Mouse (Mus musculus): ENCODE measurements at regions not wholly inside any gene's neighbourhood (a gene's known extent, or its start where the extent isn't known, plus 50 kb on each side); places are given as distances from the start of the nearest gene placed in this dataset.

DNA sequence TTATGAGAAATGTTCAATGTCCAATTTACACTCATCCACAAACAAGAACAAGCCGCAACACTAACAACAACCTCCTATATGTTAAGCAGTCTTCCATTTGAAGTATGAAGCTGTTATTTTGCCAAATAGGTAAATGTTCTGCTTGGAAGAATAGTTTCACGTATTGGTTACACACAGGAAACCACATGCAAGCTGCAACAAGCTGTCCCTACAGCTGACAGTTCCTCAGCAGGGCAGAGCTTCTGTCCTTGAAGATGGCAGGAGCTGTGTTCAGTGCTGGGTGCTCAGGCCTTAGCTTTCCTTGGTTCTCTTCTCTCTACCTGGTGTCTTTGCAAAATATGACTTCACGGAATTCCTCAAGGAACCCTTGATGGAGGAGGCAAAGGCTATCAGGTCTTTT is 294.1 kb upstream of the Rnaseh2b start:
- DNase-seq (ENCODE audit: low spot score) = no peak

DNA sequence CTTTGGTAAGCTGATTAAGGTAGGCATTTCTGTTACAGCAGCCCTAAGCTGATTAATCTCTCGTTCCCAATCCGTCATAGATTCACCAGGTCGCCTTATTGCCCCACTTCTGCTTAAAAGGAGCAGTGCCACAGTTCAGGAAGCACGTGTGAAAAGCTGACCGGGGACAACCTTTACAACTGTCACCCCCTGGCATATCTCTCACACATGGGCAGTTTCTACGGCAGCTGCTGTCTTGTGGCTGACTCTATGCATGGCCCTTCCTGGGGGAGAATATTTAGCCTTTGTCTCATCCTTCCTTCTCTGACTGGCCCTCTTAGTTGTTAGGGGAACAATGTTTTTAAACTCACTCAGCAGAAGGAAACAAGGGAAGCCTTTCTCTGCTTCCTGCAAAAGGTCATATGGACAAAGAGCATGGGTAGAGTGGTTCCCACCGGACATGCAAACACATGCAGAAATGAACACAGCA is 290.9 kb upstream of the Rnaseh2b start:
- no peak for DNase-seq (ENCODE audit: low spot score)

DNA sequence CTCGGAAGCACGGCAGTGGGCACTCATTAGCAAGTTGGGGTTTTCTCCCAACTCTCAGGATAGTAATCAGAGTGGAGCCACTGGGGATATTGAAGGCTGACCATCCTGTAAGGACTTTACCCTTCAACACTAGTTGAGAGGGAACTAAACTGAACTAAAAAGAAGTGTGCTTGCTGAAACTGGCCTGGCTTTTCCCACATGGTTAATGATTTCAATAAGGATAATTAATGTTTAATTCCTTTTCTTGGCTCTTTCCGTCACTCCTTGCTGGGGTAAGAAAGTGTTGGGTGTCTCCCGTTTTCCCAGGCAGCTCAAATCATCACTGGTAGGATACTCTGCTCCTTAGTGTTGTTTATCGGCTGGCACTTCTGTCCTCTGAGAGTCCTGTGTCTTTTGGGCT is 290.3 kb upstream of the Rnaseh2b start:
- no peak for DNase-seq (ENCODE audit: low spot score)

DNA sequence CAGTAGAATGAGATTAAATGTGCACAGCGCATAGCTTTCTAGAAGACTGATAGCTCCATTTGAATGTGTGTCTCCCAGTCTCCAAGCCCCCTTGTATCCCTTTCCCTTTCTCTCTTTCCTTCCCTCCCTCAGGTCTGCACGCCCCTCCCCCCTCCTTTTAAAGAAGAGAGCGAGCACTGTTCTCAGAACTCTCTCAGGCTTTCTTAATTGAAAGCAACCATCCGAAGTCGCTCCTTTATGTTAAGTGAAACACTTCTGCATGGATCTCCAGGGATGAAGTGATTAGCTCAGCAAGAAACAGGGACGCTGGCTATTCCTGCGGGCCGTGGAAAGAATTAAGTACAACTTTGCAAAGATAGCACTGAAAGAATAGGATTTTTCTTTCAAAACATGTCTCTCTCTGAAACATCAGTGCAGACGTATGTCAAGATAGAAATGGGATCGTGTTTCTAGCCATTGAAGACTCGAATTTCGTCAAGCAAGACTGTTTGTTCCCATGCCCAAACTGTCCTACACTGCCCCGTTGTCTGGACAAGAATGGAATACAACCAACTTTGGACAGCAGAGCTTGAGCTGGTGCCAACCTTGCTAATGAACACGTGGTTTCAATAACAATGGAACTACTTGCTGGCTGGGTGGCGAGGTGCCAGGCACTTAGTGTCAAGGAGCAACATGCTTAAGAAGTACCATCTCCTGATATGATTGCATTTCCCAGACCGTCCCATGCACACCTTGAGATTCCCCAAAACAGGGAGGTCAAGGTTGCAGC is 289.2 kb upstream of the Rnaseh2b start:
- no peak for DNase-seq (ENCODE audit: low spot score)

DNA sequence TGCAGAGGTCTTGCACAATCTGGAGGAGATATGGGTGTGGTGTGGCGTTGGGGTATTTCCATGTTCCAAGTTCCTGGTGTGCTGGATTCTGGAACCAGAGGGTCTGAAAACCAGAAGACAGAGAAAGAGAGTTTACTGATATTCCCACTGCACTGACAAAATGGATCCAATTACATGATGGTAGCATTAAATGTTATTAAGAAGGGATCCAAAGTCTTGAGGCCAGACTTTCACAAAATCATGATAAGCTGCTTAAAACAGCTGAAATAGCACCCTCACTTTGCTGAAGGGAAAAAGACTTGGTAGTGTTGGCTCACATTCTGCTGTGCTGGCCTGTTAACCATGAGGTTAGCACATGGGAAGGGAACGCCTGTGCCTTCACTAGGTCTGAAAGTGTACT is 288.6 kb upstream of the Rnaseh2b start:
- no peak for DNase-seq (ENCODE audit: low spot score)

DNA sequence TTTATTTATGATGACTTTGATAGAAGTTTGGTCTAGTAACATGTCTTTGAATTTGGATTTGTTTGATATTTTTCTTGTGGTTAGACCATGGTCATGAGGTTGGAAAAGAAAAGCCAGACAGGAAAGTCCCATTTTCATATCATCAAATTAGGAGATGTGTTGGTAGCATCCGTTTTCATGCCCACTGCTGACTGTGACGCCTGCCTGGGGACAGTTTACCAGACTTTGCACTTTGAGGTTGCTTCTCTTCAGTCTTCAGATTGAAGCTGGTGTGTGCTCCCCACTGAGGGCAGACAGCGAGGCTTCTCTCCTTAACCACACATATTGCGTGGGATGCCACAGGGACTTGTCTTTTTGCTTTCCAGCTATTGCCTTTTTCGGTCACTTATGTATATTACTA is 283.7 kb upstream of the Rnaseh2b start:
- DNase-seq (ENCODE audit: low spot score) = no peak

DNA sequence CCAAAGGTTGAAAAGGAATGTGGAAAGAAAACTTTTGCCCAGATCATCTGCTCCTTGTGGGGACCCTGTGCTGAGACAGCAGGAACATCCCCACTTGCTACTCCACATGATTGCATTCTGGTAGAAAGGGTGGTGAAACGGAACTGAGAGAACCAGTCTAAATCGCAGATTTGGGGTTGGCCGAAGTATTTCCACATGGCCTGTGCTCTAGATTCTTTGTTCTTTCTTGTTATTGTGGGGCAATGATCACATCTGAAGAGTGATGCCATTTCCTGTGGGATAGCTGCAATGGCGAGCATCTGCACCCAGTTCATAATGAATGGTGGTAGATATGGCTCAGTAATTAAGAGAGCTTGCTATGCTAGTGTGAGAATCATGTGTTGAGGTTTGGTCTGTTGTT is 273.6 kb upstream of the Rnaseh2b start:
- DNase-seq (ENCODE audit: low spot score) = no peak

DNA sequence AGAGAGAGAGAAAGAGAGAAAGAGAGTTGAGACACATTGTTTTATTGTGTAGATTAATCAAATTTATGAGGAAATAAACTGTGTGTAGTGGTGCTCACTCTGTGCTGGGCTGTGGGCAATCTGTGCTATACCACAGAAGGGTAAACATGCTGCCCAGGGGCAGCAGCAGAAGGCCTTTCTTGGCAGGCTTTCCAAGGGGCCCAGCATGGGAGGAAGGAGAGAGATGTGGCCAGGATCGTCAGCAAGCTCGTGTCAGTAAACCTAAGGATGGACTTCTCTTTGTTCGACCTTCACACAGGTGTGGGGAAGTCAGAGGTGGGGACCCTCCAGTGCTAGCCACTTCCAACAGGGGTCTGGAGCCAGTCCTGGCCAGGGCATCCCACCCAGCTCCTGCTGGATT is 271.4 kb upstream of the Rnaseh2b start:
- DNase-seq (ENCODE audit: low spot score) = no peak

DNA sequence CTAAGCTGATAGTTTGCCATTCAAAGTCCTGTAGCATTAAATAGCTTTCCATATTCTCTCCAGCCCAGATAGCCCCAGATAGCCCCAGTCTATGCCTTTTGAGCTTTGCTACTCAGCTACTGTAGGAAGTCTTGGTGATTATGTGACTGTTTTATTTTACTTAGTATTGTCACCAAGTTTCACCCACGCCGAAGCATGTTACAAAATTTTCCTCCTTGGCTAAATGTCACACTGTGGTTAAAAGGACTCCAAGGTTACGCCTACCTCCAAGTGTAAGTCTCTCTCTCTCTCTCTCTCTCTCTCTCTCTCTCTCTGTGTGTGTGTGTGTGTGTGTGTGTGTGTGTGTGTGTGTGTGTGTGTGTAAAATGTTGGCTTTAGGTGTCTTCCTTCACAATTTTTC is 270.2 kb upstream of the Rnaseh2b start:
- no peak for DNase-seq (ENCODE audit: low spot score)

DNA sequence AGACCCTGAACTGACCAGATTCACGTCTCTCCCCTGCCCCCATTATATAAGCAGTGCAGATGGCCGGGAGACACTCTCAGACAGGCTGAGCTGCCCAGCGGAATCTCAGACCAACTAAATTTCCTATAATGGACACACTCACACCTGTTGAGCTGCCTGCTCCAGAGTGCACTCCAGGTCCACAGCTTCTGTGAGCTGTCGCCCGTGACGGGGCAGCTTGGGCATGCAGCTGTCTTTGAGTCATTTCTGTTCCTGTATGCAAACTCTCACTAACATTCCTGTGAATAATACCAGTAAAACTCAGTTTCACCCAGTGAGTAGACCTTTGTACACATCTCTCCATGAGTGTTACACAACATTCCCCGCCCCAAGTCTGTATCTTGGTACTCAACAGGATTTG is 269.4 kb upstream of the Rnaseh2b start:
- DNase-seq (ENCODE audit: low spot score) = no peak

DNA sequence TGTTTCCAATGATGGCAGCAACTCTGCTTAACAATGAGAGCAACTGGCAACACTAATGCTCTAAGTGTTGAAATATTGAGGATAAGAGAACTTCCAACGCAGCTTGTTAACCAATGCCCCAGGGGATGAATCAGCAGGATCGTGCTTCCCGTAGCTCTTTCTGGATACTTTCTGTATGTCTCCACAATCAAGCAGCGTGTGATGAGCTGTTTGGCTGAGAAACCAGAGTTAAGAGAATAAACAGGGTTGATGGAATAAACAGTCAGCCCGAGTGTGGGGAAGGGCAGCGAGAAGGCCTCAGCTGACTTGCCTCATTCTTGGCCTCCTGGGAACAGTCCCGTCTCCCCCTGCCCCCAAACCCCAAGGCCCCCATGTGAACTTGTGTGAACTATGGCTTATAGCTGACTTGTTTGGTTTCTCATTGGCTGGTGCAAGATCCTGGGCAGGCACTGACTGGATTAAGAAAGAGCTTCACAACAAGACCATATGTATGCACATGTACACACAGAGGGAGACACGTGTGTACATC is 264.6 kb upstream of the Rnaseh2b start:
- DNase-seq (ENCODE audit: low spot score) = no peak

DNA sequence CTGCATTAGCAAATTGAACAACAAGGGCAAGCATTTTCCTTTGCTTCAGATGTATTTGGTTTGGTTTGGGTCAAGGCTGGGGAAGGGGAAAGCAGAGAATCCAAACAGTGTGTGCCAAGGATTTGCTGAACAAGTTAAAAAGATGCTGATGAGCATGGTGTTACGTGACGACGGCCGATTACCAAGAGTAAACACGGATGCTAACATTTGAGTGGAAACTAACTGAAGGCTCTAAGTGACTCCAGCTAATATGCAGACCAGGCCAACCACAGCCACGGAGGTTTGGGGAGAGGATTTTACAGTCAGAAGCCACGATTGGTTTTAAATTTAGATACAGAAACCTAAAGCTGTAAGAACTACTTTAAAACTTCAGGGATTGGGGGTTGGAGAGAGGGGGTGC is 262.3 kb upstream of the Rnaseh2b start:
- no peak for DNase-seq (ENCODE audit: low spot score)

DNA sequence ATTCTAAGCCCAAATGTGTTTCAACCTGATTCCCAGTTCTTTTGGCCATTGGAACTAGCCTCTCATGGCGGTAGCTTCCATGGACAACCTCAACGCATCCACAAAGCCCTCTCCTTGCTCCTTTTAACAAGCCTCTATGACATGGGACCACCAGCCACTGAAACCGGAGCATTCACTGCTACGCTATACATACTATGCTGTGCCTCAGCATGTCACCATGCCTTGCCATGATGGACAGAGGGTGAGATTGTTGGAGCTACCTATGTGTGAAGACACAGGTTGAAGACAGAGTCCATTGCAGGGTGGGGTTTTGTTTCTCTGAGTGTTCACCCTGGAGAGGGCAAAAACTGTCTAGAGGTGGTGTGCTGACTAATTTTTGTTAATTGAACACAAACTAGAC is 258.7 kb upstream of the Rnaseh2b start:
- DNase-seq (ENCODE audit: low spot score) = no peak

DNA sequence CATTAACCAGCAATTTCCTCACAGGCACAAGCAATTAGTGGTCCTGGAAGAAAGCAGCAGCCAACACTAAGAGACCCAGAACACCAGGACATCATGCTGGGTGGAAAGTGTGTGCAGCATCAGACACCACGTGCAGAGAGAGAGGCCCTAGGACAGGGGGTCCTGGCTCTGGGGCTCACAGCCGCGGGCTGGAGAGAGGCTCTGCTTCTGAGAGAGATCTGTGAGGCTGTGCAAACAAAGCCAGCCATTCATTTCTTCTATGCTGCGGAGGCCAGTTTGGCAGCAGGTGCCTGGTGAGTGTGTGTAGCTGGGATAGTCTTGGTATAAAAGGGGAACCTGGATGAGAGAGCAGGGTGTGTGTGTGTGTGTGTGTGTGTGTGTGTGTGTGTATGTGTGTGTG is 257.7 kb upstream of the Rnaseh2b start:
- no peak for DNase-seq (ENCODE audit: low spot score)

DNA sequence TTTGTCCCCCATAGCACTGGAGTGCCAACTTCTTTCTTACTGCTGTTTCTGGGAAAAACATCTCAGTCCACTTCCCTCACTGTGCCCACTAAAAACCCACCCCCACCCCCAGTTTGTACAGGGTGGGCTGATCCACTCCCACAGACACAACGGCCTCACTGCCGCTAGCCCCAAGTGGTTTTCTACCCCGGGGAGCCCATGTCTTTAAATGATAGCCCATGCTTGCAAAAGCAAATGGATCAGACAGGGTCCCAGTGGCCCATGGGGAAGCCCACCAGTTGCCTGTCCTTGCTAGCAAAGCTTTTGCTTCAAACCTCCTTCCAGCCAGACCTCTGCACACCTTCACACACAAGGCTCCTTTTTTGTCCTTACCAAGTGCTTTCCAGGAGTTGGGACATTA is 257.0 kb upstream of the Rnaseh2b start:
- DNase-seq (ENCODE audit: low spot score) = no peak

DNA sequence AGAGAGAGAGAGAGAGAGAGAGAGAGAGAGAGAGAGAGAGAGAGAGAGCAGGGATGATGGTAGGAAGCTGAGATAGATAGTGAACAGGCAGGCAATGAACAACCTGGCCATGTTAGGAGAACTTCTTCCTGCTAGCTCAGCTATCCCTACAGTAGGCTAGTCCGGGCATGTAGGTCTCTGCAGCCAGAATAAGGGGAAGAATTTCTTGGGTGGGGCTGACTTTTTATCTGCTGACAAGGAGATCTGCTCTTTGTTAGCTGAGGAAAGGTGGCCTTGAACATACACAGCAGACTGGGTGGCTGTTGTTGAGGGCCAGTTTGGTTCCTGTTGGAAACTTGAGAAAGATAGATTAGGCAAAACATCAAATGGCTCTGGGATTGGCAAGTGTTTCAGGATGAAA is 254.9 kb upstream of the Rnaseh2b start:
- no peak for DNase-seq (ENCODE audit: low spot score)

DNA sequence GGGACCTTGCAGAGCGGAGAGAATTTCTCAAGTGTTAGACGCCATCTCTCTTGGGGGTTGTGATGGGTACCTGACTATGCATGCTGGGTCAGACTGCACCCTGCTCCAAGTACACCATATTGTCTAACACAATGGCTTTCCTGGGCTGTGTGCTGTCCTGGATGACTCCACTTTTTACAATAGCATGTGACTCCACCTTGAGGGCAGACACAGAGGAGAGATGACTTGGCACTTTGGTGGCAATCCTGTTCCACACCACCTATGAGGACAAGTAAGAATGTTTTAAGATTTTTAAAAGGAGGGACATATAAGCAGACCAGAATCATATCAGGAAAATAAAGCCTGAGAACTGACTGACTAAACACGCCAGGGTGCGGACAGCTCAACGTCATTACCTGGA is 254.5 kb upstream of the Rnaseh2b start:
- DNase-seq (ENCODE audit: low spot score) = no peak

DNA sequence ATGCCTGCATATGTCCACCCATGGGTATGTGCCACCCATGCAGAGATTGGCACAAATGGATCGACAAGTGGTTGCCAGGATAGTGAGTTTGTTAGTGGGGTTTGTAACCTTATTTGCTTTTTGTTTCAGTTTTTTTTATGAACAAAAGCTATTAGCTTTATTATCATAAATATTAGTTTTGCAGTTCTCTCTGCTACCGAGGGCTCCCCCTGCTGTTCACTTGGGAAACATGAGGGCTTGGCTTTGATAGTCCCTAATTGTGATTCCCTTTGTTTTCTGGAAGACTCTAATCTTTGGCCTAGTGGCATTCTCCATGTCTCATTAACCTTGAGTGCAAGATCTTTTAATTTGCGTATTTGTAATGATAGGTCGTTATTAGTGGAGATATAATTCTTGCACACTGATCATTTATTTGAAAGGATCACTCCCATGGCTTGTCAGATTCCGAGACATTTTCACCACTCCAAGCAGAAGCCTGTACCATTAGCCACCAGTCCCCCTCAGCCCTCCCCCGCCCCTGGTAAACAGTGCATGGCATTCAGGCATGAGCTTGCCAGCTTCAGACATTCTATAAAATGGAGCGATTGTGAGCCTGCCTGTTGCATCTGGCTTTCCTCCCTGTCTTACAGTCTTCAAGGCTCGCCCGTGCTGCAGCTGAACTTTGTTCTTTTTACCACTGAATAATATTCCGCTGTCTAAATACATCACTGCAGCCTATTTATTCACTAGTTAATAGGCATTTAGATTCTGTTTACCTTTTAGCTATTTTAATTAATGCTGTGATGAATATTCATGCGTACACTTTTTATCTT is 249.9 kb upstream of the Rnaseh2b start:
- DNase-seq (ENCODE audit: low spot score) = peak; percentile 39

DNA sequence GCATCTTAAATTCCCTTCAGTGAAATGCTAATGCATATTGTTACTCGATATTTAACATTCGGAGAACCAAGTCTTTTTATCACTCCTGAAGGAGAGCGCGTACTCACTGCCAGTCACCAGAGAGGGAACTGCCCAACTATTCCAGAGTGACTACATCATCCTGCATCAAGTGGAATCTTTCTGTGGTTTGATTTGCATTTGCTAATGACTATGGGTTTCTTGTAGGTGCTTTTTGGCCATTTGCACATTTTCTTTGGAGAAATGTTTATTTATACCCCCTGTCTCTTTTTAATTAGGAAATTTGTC is 249.3 kb upstream of the Rnaseh2b start:
- DNase-seq (ENCODE audit: low spot score) = no peak

DNA sequence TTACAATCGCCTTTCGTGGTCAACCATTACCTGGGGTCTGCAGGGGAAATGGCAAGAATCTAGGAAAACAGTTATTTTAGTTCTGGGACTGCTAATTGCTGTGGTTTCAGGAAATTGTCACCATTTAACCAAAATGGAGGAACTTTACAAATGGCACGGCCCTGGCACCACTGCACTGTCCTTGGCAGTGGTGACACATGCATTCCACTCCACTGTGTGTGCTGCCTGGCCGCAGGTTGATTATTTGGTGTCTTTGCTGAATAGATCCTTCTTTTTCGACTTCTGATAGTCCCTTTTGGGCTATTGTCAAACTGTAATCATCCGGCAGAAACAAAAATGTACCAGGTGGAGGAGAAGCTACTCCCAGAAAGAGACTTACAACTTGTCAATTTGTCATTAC is 241.4 kb upstream of the Rnaseh2b start:
- no peak for DNase-seq (ENCODE audit: low spot score)

DNA sequence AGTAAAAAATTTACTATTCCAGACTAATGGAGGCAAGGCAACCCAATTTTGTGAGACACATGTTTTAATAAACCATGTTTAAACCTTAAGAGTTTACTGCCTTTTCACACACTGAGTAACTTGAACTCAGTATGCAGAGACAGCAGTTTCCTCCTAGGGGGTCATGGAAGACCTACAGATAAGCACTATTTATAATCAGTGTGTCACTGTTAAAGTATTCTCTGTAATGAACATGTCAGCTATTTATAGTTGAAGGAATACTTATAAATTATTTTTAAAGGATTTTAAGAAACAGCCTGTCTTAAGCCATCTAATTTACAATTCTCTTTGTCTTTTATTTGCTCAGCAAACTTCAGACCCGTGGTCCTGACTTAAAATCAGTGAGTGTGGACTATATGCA is 240.5 kb upstream of the Rnaseh2b start:
- no peak for DNase-seq (ENCODE audit: low spot score)

DNA sequence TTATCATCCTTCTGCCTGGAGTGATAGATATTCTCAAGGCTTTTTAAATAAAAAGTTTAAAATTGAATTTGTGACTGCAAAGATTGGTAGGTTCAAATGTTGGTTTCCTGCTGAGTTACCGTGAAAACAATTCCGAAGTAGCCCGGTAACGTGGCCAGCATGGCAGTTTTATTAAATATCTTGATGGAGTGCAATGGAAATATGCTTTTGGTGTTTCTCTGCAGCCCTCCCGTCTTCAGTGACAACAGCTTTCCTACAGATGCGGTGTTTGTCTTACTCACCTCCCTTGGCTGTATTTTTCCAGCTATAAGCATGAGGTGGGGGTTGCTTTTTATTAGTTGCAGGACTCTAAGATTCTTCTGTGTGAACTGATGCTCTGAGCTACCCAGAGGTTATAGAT is 239.4 kb upstream of the Rnaseh2b start:
- DNase-seq (ENCODE audit: low spot score) = no peak

DNA sequence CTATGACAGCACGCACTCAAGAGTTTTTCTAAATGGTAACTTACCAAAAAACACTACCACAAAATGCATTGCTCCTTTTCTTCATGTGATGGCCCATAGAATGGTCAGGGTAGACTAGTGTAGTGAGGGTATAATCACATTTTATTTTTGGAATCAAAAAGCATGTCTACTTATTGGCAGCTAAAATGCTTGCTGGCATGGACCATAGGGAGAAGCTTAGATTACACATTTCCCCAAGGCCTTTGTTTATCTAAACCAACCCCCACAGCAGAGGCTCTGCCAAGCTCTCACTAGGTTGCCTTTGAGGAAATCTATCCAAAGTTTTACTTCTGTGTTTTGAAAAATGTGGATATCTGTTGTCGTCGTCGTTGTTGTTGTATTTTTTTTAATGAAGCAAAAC is 235.3 kb upstream of the Rnaseh2b start:
- no peak for DNase-seq (ENCODE audit: low spot score)

Measured in urinary bladder, adult 2 months (tissue).